Mouse (Mus musculus) ES-Bruce4 (cell line): Measurements from ENCODE around the gene Fpgs.

Experiments used
- EP300 ChIP-seq: IDR thresholded peaks from 2 replicates; pipeline ENCODE4 v1.6.1; 2011; ENCODE audit warnings: low read depth, low read length; ENCODE audit not compliant: insufficient read depth
- POLR2A ChIP-seq: IDR thresholded peaks from one replicate; pipeline ENCODE4 v1.8.1; 2011; ENCODE audit warnings: low read length; ENCODE audit not compliant: insufficient read depth

- TF ChIP-seq POLR2A (no peak), EP300 (no peak)
These were observed 23.9 kb downstream of the Fpgs start for GRCm38 (mm10) chr2:32680051-32680451.
